Mouse (Mus musculus) erythroblast, embryonic 14.5 days (primary cell): Measurements from ENCODE around the gene Nfu1.

ENCODE experiments used
- GATA1 ChIP-seq: IDR thresholded peaks from 2 replicates; pipeline ENCODE4 v1.6.1; 2012; ENCODE audit warnings: low read length, inconsistent platforms, mixed read lengths
- TAL1 ChIP-seq: IDR thresholded peaks from 3 replicates; pipeline ENCODE4 v1.6.1; 2012; ENCODE audit warnings: low read length, inconsistent platforms, mixed read lengths

DNA sequence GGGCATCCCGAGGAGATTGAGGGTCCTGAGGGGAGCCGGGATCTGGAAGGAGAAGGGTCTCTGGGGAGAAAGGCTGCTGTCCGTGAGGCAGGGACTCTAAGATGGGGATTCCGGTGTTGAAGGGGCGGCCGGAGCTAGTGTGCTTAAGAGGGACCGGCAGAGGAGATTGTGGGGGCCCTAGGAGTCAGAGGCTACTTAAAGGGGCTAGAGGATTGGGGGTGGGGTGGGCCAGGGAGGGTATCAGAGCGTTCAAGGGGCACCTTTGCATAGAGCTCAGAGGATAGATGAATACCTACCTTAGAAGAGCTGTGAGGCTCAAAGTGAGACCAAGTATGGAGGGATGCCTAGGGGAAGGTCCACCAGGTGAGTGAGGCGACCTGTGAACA, 34.1 kb downstream of the Nfu1 start:
- no peak for TF ChIP-seq GATA1
- no peak for TF ChIP-seq TAL1
